Mouse (Mus musculus) liver, embryonic 14.5 days (tissue): Measurements from ENCODE around the gene Cfap70.

ENCODE experiments used
- CTCF ChIP-seq: IDR thresholded peaks from 2 replicates; pipeline ENCODE4 v1.5.1; 2016; ENCODE audit warnings: antibody characterized with exemption, low read depth, control low read depth
- EP300 ChIP-seq: IDR thresholded peaks from 2 replicates; pipeline ENCODE4 v1.6.1; 2016; ENCODE audit warnings: antibody characterized with exemption, low read depth

DNA sequence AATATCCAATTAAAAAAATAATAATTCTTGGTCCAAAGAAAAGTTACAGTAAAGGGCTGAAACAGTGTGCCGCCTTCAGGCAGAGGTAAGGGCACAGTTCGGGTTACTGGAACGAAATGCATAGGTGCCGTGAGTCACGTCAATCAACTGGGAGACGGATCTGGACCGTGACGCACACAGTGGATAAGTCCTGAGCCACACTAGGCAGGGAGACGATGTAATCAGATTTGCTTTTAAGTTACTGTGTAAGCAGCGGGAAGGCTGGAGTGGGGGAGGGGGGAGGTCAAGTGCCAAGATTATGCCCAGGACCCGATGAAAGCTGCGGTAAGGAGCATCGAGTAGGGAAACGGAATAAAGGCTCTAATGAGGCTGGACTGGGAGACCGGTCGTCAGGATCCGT lies 9.8 kb downstream of the Cfap70 start:
- no peak for TF ChIP-seq CTCF
- no peak for TF ChIP-seq EP300
